Mouse (Mus musculus): ENCODE data around the gene Grk2. TPM values are rescaled to one million over a fixed set of nuclear protein-coding genes. Genes with fewer than 3 reads are reported as not detected.

Grk2 gene
- 11.3 and 16.4 TPM in 2 replicates for total RNA-seq (2014; rRNA removed)
- polyA plus RNA-seq (2012; rRNA removed) = 23.4 and 30.3 TPM in 2 replicates

DNA sequence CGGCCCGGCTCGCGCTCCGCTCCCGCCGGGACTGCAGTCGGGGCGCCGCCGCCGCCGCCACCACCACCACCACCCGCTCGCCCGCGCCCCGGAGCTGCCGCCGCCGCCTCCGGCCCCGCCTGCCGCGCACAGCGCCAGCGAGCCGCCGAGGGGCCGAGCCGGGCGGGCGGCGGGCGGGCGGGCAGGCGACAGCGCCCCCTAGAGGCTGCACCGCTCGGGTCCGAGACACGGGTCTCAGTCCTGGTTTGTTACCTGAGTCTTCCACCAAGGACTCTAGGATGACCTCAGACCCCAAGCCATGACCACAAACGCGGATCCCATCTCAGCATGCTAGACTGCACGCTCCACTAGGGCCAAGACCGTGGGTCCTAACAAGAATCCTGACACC is at the start of gene Grk2:
TSS of gene Grk2 (minus strand) at position 33 of the 388 bp plus-strand sequence.
- Histone ChIP-seq H3K27me3 (ENCODE audit: control insufficient read depth, insufficient read depth, low read length) (no peaks in the 10 kb centered on the region), H3K9ac (ENCODE audit: low read depth, low read length) (peak within 1 kb of the TSS; percentile 88), H3K4me1 (ENCODE audit: control insufficient read depth, insufficient read depth, low read length) (peaks cover 16% of the 10 kb centered on the region), H3K36me3 (ENCODE audit: control insufficient read depth, insufficient read depth, low read length) (no peaks in the 10 kb centered on the region), H3K27ac (replicated peaks; ENCODE audit: insufficient read depth, low read depth, low read length) (peak within 1 kb of the TSS; percentile 54), H3K4me3 (ENCODE audit: insufficient read depth, low read depth, low read length) (peak within 1 kb of the TSS; percentile 79), H3K79me2 (ENCODE audit: control insufficient read depth, insufficient read depth, low read length) (peaks cover 45% of the 10 kb centered on the region)
- TF ChIP-seq CTCF (IDR thresholded peaks at IDR 0.05; ENCODE audit: low read depth, low read length) (peak; percentile 75), POLR2A (IDR thresholded peaks at IDR 0.05; ENCODE audit: extremely low read depth, insufficient read depth, low read length) (no peak)
- DNase-seq (ENCODE audit: extremely low read depth, low read depth, low spot score) = no peak
- 9% methylated on average over 44 of the region's 46 CpGs for WGBS

DNA sequence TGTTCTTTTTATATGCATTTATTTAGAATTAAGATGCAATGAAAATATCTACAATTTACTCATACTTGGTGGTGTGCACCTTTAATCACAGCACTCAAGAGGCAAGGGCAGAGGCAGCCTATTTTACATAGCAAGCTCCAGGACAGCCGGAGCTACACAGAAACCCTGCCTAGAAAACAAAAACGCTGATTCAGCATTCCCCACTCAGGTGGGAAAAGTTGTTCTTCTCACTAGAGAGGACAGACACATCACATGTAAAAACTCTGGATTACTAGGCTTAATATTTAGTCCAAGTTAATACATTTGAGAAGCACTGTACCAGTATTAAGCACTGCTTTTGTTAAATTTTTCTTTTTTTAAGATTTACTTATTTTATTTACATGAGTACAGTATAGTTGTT is 43.4 kb upstream of the Grk2 start:
- Histone ChIP-seq H3K9ac (ENCODE audit: low read depth, low read length) (no peak overlapping the region), H3K79me2 (ENCODE audit: control insufficient read depth, insufficient read depth, low read length) (peaks cover 3% of the 10 kb centered on the region; the same call in 1 of the 2 replicates), H3K36me3 (ENCODE audit: control insufficient read depth, insufficient read depth, low read length) (peaks cover 55% of the 10 kb centered on the region), H3K27me3 (ENCODE audit: control insufficient read depth, insufficient read depth, low read length) (no peaks in the 10 kb centered on the region), H3K4me1 (ENCODE audit: control insufficient read depth, insufficient read depth, low read length) (no peaks in the 10 kb centered on the region), H3K27ac (replicated peaks; ENCODE audit: insufficient read depth, low read depth, low read length) (no peak overlapping the region), H3K4me3 (ENCODE audit: insufficient read depth, low read depth, low read length) (no peak overlapping the region)
- DNase-seq (ENCODE audit: extremely low read depth, low read depth, low spot score) = no peak
- TF ChIP-seq POLR2A (IDR thresholded peaks at IDR 0.05; ENCODE audit: extremely low read depth, insufficient read depth, low read length) (no peak), CTCF (IDR thresholded peaks at IDR 0.05; ENCODE audit: low read depth, low read length) (no peak)
- 80% methylated on average over 2 of the region's 2 CpGs for WGBS

DNA sequence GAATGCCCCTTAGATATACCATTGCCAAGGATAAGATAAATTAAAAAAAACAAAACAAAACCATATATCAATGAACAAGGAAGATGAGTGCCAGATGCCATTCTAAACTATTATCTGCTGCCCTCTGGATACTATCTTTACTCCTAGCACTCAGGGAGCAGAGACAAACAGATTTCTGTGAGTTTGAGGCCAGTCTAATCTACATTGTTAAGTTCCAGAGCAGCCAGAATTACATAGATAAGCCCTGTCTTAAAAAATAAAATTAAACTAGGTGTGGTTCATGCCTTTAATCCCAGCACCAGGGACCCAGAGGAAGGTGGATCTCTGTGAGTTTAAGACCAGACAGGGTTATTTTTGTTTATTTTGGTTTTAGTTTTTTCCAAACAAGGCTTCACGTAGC is 40.5 kb upstream of the Grk2 start:
- Histone ChIP-seq H3K4me1 (ENCODE audit: control insufficient read depth, insufficient read depth, low read length) (no peaks in the 10 kb centered on the region), H3K79me2 (ENCODE audit: control insufficient read depth, insufficient read depth, low read length) (peaks cover 3% of the 10 kb centered on the region; the same call in 1 of the 2 replicates), H3K36me3 (ENCODE audit: control insufficient read depth, insufficient read depth, low read length) (peaks cover 59% of the 10 kb centered on the region), H3K9ac (ENCODE audit: low read depth, low read length) (no peak overlapping the region), H3K4me3 (ENCODE audit: insufficient read depth, low read depth, low read length) (no peak overlapping the region), H3K27ac (replicated peaks; ENCODE audit: insufficient read depth, low read depth, low read length) (no peak overlapping the region), H3K27me3 (ENCODE audit: control insufficient read depth, insufficient read depth, low read length) (no peaks in the 10 kb centered on the region)
- no peak for TF ChIP-seq CTCF (IDR thresholded peaks at IDR 0.05; ENCODE audit: low read depth, low read length)
- no peak for TF ChIP-seq POLR2A (IDR thresholded peaks at IDR 0.05; ENCODE audit: extremely low read depth, insufficient read depth, low read length)
- 89% methylated on average over 1 of the region's 1 CpGs for WGBS
- no peak for DNase-seq (ENCODE audit: extremely low read depth, low read depth, low spot score)

DNA sequence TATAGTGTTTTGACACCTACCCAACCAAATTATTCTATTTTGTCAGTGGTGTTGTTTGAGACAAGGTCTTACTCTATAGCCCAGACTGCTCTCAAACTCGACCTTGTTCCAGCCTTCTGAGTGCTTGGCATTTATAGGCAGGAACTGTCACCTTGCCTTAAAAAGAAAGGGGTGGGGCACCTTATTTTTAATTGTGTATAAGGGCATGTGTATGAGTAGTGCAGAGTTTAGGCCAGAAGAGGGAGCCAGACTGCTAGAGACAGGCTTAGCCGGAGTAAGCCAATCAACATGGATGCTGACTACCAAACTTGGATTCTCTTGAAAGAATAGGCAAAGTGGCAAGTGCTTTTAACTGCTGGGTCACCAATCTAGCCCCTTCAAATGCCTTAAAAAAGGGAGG is 32.1 kb upstream of the Grk2 start:
- no peak overlapping the region for H3K4me3 ChIP-seq (ENCODE audit: insufficient read depth, low read depth, low read length)
- H3K4me1 ChIP-seq (ENCODE audit: control insufficient read depth, insufficient read depth, low read length) = peaks cover 6% of the 10 kb centered on the region; the same call in 1 of the 2 replicates
- H3K27ac ChIP-seq (replicated peaks; ENCODE audit: insufficient read depth, low read depth, low read length) = no peak overlapping the region
- H3K36me3 ChIP-seq (ENCODE audit: control insufficient read depth, insufficient read depth, low read length) = peaks cover 33% of the 10 kb centered on the region
- no peak overlapping the region for H3K9ac ChIP-seq (ENCODE audit: low read depth, low read length)
- H3K27me3 ChIP-seq (ENCODE audit: control insufficient read depth, insufficient read depth, low read length) = no peaks in the 10 kb centered on the region
- DNase-seq (ENCODE audit: extremely low read depth, low read depth, low spot score) = peak; percentile 67
- TF ChIP-seq POLR2A (IDR thresholded peaks at IDR 0.05; ENCODE audit: extremely low read depth, insufficient read depth, low read length) = no peak
- peak; percentile 62 for TF ChIP-seq CTCF (IDR thresholded peaks at IDR 0.05; ENCODE audit: low read depth, low read length)
- WGBS = 22% methylated on average over 2 of the region's 2 CpGs
- H3K79me2 ChIP-seq (ENCODE audit: control insufficient read depth, insufficient read depth, low read length) = no peaks in the 10 kb centered on the region

DNA sequence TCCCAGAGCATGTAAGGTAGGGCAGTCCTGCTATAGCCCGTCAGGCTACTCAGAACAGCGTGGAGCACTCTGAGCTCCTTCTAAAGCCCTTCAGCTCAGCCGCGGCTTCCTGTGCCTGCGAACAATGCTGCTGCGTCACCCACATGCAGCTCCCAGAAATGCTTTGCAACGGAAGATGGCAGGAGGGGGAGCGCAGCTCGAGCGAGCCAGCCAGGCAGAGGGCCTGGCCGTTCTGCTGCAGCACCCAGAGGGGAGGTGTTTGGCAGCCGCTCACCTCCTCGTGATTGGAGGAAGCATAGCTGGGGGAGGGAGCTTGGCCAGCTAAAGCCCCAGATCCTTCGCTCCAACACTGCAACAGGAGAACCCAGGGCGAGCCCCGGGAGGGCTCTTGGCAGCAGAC is 27.8 kb upstream of the Grk2 start:
- TF ChIP-seq CTCF (IDR thresholded peaks at IDR 0.05; ENCODE audit: low read depth, low read length) = peak; percentile 8; the same call in 1 of the 2 replicates
- peak; percentile 76; the same call in 1 of the 2 replicates for TF ChIP-seq POLR2A (IDR thresholded peaks at IDR 0.05; ENCODE audit: extremely low read depth, insufficient read depth, low read length)
- H3K4me3 ChIP-seq (ENCODE audit: insufficient read depth, low read depth, low read length) = peak overlapping the region; percentile 39
- H3K36me3 ChIP-seq (ENCODE audit: control insufficient read depth, insufficient read depth, low read length) = peaks cover 17% of the 10 kb centered on the region
- under 1% methylated on average over 16 of the region's 16 CpGs for WGBS
- H3K79me2 ChIP-seq (ENCODE audit: control insufficient read depth, insufficient read depth, low read length) = no peaks in the 10 kb centered on the region; the same call in 1 of the 2 replicates
- H3K9ac ChIP-seq (ENCODE audit: low read depth, low read length) = peak overlapping the region; percentile 67
- no peaks in the 10 kb centered on the region for H3K27me3 ChIP-seq (ENCODE audit: control insufficient read depth, insufficient read depth, low read length)
- peak; percentile 91 for DNase-seq (ENCODE audit: extremely low read depth, low read depth, low spot score)
- peaks cover 20% of the 10 kb centered on the region for H3K4me1 ChIP-seq (ENCODE audit: control insufficient read depth, insufficient read depth, low read length)
- H3K27ac ChIP-seq (replicated peaks; ENCODE audit: insufficient read depth, low read depth, low read length) = peak overlapping the region; percentile 79

DNA sequence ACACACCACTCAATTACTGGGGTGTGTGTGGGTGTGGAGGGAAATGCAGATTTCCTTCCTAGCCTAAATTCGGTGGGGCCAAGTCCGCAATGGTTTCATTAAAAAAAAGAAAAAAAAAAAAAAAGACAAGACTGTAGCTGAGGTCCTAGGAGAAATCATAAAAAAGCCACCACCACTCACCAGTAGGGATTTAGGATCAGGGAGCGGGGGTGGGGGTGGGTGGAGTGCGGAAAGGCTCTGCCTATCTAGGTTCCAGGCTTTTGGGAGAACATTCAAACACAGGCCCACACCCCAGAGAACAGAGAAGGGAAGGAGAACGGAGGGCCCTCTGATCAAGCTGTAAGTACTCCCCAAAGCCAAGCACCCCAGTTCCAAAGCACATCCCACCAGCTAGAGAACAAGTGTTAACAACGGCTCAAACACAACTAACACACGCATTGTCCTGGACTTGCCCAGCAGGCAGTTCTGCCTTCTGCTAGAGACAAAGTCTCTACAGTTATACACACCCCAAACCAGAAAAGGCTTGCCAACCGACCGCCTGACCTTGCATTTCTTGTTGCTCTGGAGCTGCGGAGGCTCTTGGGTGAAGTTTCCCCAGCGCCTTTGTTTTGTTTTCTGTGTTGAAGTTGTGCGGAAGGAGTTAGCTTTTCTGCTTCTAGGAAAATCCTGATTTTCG is 27.2 kb upstream of the Grk2 start:
- Histone ChIP-seq H3K27me3 (ENCODE audit: control insufficient read depth, insufficient read depth, low read length) (no peaks in the 10 kb centered on the region), H3K27ac (replicated peaks; ENCODE audit: insufficient read depth, low read depth, low read length) (peak overlapping the region; percentile 79), H3K4me1 (ENCODE audit: control insufficient read depth, insufficient read depth, low read length) (peaks cover 20% of the 10 kb centered on the region), H3K9ac (ENCODE audit: low read depth, low read length) (peak overlapping the region; percentile 67), H3K4me3 (ENCODE audit: insufficient read depth, low read depth, low read length) (peak overlapping the region; percentile 39), H3K36me3 (ENCODE audit: control insufficient read depth, insufficient read depth, low read length) (peaks cover 19% of the 10 kb centered on the region), H3K79me2 (ENCODE audit: control insufficient read depth, insufficient read depth, low read length) (no peaks in the 10 kb centered on the region; the same call in 1 of the 2 replicates)
- TF ChIP-seq CTCF (IDR thresholded peaks at IDR 0.05; ENCODE audit: low read depth, low read length) = no peak
- TF ChIP-seq POLR2A (IDR thresholded peaks at IDR 0.05; ENCODE audit: extremely low read depth, insufficient read depth, low read length) = no peak
- peak; percentile 59 for DNase-seq (ENCODE audit: extremely low read depth, low read depth, low spot score)
- under 1% methylated on average over 13 of the region's 13 CpGs for WGBS

Measured in liver, adult 2 months (tissue).